Mouse (Mus musculus) inflammation-experienced regulatory T-cells, adult 6 months (primary cell): ENCODE measurements around the gene Golgb1. TPM values are rescaled to one million over a fixed set of nuclear protein-coding genes. Genes with fewer than 3 reads are reported as not detected.
A peak's percentile ranks its signal among the peaks of the same experiment; 100 is the strongest.
"Not testable (repeated sequence)": the region's sequence is repeated elsewhere in the genome, so short reads cannot be mapped to it uniquely, and the experiment has no call there.

Experiments used
- ATAC-seq: one replicate; pipeline ENCODE4 v1.8.0; 2017
- polyA plus RNA-seq, 3 experiments: library from polyadenylated mRNA; unstranded; fragments of 100-300 nt; shearing (Covaris generic); gene quantifications; one replicate each; pipeline ENCODE4 v1.2.1; 2017

Gene Golgb1
- polyA plus RNA-seq = 10 to 100 TPM; 33.8 to 41.7 (median 37.1) TPM

DNA sequence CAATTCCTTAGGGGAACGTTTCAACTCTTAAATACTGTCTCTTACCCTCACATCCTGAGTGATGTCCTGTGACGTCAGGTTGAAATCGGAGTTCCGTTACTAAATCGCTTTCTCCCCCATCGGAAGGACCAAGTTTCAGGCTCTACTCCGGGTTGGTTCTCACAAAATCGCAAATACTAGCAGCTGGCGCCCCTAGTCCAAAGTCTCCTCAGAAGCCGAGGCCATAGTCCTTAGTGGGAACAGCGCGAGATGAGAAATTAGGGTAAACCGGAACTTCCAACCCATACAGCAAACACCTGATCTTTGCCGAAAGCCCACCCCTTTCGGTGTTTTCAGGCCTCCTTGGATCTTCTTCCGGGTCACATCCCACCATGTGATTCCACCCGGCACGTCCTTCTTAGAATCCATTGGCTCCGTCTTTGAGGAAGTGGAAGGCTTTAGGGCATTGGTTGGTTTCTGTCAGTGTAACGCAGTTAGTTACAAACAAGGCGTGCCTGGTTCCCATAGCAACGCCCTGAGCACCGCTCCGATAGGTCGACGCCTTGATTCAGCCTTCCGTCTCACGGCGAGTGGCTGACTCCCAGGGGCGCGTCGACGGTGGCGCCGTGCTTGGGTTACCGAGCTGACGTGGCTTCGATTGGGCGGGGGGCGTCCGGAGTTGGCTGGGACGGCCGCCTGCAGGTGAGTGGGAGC, at the start of gene Golgb1, which contains the start of gene Eaf2:
Gene Golgb1 (plus strand): TSS at position 558 of the 693 bp plus-strand sequence.
Gene Eaf2 (minus strand): TSS at position 421 of the 693 bp plus-strand sequence.
- peak; percentile 97 for ATAC-seq

DNA sequence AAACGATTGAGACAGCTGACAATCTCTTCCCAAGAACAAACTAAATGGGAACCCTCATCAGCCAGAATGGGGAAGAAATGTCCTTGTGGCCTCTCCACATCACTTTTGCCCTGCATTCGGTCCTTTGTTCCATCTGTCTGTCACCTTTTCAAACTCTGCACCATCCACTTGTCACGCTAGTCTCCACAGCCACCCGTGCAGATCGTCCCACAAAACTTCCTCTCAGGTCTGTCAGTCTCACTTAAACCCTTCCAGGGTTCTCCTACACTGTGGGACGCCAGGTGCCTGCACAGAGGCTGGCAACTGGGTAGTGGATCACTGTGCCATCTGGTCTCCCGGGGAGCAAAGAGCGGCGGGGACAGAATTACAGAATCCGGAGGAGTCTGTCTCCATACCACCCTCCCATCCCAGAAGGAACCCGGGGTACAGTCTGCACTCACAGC, 47.3 kb upstream of the Golgb1 start:
- peak; percentile 27 for ATAC-seq

DNA sequence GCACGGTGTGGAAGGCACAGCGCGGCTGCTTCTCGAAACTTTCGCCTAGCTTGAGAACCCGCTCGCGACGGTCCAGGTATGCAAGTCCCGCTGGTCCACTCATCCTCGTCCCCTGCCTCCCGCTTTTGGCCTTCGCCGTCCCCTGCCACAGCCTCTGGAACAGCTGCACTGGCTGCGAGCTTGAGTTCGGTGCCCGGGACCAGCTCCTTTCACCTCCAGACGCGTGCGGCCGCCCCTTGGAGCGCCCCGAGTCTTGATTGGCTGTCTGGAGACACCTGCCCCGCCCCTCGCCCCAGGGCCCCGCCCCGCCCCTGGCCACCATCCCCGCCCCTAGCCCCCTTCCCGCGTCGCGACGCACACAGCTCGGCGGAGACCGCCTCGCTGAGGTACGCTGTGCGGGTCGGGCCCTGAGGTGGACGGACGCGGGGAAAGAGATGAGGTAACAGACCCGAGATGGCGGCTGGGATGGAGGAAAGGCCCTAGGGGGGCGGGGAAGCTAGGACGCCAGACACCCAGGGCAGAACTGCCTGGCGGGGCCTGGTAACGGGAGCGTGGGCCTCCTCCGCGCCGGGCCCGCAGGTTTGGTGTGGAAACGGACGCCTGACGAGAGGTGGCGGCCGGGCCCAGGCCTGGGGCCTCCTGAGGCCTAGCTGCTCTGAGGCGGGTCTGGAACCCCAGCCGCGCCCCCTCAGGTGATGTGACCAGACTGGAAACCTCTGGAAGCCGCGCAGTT, 46.7 kb upstream of the Golgb1 start, which contains the start of gene Iqcb1:
Gene Iqcb1 (plus strand): TSS at position 332 of the 733 bp plus-strand sequence.
- ATAC-seq = peak; percentile 90

DNA sequence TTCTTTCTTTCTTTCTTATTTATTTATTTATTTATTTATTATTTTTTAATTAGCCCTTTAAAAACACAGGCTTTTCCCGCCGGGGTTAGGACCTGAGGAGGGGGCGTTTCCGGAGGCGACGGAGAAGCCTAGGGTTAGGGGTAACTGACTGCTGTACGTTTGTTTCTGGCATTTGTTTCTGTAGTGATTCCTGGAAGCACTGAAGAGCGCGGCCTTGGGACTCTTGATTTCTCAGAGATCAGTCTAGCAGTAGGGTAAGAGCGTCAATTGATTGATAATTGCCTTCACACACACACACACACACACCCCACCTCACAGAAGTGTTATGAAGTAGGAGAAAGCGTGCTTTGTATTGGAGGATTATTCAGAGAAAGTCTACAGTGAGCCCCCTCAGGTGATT, 46.1 kb upstream of the Golgb1 start:
- peak; percentile 7 for ATAC-seq

DNA sequence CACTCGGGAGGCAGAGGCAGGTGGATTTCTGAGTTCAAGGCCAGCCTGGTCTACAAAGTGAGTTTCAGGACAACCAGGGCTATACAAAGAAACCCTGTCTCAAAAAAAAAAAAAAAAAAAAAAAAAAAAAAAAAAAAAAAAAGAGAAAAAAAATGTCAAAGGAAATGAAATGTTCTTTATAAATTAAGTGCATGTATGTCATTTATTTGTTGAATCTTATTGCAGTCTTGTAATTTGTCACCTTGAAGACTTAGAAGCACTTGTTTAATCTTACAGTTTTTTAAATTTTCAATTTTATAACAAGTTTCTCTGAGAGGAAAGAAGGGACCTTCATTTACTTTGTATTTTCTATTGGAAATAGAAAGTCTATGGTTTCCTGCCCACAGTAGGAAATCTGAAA, 28.0 kb upstream of the Golgb1 start:
- not testable (repeated sequence) for ATAC-seq

DNA sequence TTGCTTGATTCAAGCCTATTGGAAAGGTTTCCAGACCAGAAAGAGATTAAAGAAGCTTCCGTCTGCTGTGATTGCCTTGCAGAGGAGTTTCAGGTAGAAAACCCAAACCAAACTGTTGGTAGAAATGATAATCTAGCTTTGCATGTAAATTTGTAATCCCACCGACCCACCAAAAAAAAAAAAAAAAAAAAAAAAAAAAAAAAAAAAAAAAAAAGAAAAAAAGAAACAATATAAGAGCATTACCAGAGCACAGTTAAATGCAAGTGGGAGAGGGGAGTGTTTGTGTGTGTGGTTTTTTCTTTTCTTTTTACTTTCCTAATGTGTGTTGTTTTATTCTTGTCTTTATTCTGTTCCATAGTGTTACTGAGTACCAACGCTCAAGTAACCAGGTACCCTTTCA, 23.7 kb upstream of the Golgb1 start:
- no peak for ATAC-seq

DNA sequence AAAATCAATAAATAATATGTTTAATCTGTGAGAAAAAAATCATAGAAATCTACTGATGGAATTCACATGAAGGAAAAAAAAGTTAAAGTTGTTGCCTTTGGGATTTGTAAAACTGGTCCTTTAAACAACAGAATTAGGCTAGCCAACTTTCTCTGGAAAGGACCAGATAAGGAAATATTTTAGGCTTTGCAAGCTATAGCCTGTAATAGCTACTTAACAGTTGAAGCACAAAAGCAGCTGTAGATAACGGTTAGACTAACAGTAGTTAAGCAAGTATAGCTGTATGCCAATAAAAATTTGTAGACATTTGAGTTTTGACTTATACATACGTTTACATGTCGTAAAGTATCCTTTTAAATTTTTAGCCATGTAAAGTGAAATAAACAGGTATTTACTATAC, 11.4 kb upstream of the Golgb1 start:
- ATAC-seq = no peak

DNA sequence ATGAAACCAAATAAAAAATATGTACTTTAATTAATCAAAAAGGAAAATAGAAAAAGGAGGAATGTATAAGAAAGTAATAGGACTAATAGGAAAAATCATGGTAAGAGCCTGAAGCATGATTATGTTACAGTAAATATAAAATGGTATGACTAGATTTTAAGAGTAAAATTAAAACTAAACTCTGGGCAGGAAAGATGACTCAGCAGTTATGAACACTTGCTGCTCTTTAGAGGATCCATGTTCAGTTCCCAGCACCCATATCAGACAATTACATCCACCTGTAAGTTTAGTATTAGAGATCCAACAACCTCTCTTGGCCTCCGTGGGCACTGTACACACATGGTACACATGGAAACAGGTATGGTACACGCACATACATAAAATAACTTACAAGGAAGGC, 5.5 kb upstream of the Golgb1 start:
- ATAC-seq = no peak

DNA sequence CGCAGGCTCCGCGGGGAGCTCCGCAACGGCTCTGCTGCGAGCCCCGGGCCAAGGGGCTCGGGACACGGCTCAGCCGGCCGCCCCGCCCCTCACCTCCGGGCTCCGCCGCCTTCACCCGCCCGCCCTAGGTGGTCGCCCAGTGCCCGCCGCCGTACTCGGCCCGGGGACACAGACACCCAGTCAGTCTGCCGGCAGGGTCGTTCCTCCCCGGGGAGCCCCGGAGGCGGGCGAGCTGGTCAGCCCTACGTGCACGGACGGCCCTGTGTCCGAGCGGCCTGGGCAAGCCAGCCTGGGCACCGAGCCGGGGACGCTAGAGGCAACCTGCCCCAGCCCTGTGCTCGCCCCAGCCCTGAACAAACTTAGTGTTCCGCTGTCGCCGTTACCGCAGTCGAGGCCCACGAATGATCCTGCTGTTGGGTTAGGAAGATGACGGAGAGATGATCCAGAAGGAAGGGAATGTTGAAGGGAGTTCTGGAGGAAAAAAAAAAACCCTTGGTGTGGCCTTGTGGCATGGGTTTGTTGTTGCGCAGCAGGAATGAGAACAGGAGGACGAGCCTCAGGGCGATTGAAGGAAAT, 424 bp downstream of the Golgb1 start:
- ATAC-seq = peak; percentile 22

DNA sequence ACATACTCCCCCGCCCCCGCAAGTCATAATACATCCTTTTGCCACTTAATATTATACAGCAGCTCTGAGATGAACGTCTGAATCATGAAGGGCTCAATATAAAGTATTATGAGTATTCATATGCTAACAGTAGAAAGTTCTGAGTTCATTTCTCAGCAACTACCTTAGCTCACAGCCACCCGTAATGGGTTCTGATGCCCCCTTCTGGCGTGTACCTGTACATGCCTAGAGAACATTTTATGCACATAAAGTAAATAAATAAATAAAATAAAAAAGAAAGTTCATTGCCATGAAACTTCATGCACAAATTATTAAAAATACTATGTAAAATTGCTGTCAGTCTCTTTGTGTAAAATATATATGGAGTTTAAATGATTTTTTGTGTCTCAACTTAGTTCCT, 2.4 kb downstream of the Golgb1 start:
- ATAC-seq = no peak

DNA sequence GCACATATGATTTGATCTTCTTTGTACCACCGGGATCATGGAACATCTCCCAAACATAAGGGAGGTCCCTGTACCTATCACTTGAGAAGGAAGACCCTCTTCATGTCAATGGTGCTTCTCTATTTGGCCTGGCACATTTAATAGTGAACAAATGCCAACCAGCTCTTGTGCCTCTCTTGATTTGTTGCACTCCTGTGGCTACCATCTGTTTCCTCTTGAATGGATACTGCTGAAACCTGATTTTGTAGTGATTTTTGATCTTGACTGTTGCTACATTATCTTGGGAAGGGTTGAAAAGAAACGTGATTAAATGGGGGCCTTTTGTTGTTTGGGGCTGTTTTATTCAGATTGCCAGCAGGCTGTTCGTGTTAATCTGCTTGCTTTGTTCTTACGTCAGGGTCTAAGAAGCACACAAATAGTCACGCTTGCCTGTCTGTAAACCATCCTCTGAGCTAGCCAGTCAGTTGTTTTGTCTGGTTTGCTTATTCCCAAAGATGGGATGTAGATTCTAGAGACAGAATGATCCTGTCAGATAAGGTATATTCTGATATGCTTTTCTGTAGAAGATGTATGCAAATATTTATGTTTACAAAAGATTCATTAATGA, 7.9 kb downstream of the Golgb1 start:
- ATAC-seq = no peak

DNA sequence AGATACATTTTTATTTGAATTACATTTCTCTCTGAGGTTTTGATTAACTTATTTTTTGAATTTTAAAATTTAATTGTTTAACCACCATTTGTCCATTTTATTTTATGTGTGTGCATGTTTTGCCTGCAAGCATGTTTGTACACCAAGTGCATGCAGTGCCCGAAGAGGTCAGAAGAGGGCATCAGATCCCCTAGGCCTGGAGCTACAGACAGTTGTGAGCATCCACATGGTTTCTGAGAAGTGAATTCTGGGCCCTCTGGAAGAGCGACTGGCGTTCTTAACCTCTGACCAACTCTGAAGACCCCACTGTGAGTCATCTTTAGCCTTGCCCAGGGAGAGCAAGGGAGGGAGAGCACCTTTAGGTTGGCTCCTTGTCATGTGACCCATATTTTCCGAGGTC, 9.9 kb downstream of the Golgb1 start:
- ATAC-seq = no peak

DNA sequence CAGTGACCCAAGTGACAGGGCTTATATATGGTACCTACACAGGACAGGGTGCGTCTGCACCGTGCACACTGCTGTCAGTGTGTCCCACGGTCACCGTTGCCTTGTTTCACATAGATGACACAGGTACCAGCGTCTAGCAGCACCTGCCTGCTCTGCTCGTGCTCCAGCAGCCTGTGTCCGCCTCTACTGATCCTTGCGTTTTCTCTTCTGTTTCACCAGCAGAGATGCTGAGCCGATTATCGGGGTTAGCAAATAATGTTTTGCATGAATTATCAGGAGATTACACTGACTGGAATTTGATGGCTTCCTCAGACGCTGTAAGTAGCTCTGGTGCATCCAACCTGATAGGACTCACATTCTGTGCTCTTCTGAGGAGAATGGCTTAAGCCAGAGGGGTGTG, 11.0 kb downstream of the Golgb1 start:
- no peak for ATAC-seq

DNA sequence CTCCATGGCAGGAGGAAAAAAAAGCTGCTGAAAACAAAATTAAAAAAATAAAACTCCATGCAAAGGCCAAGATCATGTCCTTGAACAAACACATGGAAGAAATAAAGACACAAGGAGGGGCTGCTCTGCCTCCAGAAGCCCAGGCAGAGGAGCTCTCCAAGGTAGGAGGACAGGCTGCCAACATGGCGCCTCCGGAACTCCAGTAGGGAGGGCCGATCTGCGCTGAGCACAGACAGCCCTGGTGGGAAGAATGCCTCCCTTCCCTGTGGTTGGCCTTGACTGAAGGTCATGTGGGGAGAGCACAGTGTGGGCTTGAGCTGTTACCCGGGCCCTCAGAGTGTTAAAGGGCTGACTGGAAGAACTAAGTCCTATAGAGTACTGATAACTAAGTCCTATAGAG, 12.6 kb downstream of the Golgb1 start:
- no peak for ATAC-seq

DNA sequence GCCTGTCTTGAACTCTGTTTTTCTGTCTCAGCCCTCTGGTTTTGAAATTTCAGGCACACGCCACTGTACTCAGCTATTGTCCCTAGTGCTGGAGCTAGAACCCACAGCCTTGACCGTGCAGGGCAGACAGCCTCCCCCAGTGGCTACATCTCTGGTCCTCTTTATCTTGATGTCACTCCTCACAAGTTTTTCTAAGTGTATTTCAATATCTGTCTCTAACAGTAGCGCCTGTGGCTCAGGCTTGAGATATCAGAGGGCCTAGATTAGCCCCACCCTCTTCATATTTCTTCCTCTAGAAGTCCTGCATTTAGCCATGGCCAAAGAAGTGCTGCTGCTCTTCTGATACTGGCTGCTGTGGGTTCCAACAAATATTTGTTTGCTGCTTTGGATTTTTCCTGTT, 15.6 kb downstream of the Golgb1 start:
- no peak for ATAC-seq

DNA sequence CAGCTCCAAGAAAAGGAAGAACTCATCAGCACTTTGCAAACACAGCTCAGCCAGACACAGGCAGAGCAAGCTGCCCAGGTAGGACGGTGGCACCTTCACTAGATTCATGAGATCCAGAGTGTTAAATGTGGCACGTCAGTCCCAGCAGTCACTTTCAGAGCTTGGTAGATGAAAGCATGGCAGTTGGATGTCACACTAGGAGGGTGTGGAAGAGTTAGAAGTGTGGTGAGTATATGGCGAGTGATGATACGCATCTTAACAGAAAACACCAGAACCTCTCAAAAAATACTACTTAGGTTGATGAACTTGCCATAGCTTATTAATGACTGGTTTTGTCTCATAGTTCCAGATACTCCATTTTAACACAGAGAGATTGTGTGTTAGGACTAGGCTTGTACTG, 16.5 kb downstream of the Golgb1 start:
- no peak for ATAC-seq

DNA sequence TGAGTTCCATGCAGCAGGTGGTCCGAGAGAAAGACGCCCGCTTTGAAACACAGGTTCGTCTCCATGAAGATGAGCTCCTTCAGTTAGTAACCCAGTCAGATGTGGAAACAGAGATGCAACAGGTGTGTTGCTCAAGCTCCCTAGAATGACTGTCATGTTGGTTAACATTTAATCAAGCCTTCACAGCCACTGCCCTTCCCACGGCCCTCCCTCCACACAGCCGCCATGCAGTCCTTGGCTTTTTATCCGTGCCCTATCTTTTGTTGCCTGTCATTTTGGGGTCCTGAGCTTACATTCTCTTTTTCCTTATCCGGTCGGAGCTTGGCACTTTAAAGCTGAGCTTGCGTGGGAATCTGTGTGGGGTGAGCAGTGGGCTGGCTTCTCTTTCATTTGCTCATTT, 18.4 kb downstream of the Golgb1 start:
- no peak for ATAC-seq

DNA sequence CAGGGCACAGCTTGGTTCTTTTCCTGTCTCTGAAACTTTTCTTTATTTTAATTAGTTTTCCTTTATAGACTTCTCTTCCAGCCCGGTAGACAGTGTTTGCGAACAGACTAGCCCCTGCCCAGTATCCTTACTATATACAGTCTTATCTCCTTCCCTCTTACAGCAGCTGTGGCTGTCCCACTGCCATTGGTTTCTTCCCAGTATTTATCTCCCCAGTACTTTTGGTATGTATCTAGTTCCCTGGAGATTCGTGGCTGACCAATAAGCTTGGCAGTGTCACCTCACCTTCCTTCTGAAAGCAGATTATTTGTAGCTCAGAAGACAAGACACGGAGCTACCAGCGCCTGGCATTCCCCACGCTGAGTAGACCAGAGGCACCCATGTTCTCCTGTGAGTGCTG, 21.8 kb downstream of the Golgb1 start:
- ATAC-seq = no peak

DNA sequence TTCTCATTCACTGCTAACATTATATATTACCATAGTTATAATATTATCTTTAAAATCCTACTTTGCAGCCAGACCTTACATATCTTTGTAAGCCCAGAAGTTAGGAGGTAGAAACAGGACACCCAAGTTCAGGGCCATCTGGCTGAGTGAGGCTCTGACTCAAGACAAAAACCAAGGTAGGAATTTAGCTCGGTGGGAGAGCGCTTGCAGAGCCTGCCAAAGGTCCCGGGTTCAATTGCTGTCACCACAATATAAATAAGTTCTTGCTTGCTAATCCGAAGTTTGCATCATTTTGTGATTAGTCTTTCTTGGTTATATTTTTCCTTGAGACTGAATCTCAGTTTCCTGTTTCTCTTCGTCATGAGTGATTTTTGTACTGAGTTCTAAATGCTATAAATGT, 28.2 kb downstream of the Golgb1 start:
- no peak for ATAC-seq

DNA sequence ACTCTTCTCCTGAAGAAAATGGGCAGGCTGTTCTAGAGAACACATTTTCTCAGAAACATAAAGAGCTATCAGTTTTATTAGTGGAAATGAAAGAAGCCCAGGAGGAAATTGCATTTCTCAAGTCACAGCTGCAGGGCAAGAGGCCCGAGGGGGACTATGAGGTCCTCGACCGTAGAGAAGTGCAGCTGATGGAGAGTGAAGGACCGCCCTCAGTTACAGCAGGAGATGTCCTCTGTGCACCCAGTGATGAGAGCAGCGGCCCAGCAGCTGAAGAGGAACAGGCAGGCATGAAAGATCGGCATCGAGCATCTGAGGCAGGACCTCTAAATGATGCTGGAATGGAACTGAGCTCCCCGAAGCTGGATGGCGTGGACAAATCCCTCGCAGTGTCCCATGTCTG, 37.0 kb downstream of the Golgb1 start:
- ATAC-seq = no peak

DNA sequence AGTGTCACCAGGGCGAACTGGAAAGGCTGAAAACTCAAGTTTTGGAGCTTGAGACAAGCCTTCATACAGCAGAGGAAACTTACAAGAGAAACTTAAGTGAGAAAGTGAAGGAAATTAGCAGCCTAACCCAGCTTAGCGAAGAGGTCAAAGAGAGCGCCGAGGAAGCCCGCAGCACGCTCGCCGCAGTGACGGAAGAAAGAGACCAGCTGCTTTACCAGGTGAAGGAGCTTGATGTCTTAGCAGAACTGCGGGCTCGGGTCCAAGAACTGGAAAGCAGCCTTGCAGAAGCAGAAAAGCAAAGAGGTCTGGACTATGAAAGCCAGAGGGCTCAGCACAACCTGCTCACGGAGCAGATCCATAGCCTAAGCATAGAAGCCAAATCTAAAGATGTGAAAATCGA, 37.4 kb downstream of the Golgb1 start:
- no peak for ATAC-seq

DNA sequence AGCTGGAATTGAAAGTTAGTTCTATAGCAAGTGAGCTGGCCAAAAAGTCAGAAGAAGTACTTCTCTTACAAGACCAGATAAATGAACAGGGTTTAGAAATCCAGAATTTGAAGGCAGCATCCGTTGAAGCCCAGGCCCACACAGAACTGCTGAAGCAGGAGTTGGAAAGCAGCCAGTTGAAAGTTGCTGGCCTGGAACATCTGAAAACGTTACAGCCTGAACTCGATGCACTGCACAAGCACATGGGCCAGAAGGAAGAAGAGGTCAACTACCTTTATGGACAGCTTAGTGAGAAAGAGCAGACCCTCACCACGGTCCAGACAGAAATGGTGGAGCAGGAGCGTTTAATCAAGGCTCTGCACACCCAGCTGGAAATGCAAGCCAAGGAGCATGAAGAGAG, 39.3 kb downstream of the Golgb1 start:
- no peak for ATAC-seq

DNA sequence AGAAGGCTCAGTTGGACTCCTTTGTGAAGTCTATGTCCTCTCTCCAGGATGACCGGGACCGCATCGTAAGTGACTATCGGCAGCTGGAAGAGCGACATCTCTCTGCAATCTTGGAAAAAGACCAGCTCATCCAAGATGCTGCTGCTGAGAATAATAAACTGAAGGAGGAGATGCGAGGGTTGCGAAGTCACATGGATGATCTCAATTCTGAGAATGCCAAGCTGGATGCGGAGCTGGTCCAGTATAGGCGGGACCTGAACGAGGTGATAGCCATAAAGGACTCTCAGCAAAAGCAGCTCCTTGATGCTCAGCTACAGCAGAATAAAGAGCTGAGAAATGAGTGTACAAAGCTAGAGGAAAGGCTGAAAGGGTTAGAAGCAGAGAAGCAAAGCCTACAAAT, 43.6 kb downstream of the Golgb1 start:
- ATAC-seq = no peak
